Mouse (Mus musculus): ENCODE results near the gene Caskin2.

Gene Caskin2

GRCm38 (mm10) chr11:115807306-115807705 is 6.1 kb downstream of the Caskin2 start:
- DNase-seq (ENCODE audit: low spot score in 2 of 2): no peak

DNA sequence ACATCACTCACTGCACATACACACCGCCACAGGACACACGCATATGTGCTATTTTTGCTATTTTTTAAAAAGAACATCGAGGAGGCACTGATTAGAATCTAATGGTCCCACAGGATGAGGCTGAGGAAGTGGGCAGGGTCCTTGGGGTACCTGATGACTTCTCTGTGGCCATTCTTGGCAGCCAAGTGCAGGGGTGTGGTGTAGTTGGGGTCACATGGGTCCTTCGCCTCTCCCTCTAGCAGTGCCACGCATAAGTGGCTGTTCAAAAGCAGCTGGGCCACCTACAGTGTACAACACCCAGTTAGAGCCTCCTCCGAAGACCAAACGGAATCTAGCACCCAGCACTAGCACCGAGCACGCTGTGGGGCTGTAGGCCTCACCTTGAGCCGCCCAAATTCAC is 7.3 kb downstream of the Caskin2 start:
- no peak for DNase-seq (ENCODE audit: low spot score in 2 of 2)

DNA sequence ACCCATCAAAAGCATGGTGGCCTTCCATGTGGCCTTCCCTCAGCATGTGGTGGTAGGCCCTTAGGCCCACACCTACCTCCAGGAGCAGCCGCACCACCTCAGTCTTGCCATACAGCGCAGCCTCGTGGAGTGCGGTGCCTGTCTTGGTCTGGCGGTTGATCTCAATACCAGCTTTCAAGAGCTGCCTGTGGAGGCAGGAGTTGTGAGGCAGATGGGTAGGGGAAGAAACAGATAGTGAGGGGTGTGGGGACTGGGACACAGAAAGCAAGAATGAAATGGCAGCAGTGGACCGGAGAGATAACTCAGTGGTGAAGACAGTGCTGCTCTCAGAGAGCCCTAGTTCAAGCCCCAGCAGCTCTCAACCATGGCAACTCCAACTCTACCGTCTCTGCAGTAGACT is 8.4 kb downstream of the Caskin2 start:
- DNase-seq (ENCODE audit: low spot score in 2 of 2): no peak

DNA sequence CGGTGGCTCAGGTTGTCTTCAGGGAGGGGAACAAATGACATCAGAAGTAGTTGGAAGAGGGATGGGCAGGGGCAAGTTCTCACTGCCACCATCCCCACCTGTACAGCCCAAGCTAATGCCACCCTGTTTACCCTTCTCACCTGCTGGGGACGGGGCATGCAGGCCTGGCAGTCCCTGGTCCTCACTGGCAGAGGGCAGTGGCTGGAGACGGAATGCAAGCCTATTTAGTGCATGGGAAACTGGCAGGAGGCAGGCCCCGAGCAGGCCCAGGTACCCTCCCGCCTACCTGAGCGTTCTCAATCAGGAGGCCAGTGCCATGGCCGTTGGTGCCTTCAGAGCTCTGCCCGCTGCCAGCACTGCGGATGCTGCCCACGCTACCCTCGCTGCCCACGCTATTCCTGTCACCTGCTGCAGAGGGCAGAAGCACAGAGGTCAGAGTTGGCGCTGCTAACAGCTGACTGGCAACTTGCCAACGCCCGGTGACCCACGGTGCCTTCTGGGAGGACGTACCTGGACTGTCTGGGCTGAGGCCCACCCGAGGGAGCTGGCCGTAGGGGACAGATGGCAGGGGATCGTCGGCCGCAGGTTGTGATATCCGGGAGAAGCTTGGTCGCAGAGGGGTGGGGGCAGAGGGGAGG is 10.2 kb downstream of the Caskin2 start:
- no peak for DNase-seq (ENCODE audit: low spot score in 2 of 2)

- DNase-seq (ENCODE audit: low spot score in 2 of 2): no peak
Measured at GRCm38 (mm10) chr11:115800981-115801380, 12.5 kb downstream of the Caskin2 start.

- DNase-seq (ENCODE audit: low spot score in 2 of 2): no peak
Measured at GRCm38 (mm10) chr11:115797665-115798064, 15.8 kb downstream of the Caskin2 start.

DNA sequence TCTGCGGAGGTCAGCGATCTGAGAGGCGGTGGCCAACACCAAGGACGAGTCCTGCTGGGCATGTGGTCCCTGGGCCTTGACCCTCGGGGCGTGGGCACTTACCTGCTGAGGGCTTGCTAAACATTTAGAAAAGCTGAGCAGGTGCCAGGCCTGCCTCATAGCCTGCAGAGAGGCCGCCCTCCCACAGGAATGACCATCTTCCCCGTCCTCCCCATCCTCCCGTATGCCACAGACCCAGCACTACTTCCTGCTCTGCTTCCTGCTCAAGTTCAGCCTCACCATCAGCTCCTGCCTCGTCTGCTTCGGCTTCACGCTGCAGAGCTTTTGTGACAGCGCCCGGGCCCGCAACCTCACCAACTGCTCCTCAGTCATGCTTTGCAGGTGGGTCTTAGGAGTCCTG is 16.5 kb downstream of the Caskin2 start:
- no peak for DNase-seq (ENCODE audit: low spot score in 2 of 2)

- no peak for DNase-seq (ENCODE audit: low spot score in 2 of 2)
Measured at GRCm38 (mm10) chr11:115792353-115792752, 21.1 kb downstream of the Caskin2 start.

- no peak for DNase-seq (ENCODE audit: low spot score in 2 of 2)
Measured at GRCm38 (mm10) chr11:115791919-115792318, 21.5 kb downstream of the Caskin2 start.

- no peak for DNase-seq (ENCODE audit: low spot score in 2 of 2)
Measured at GRCm38 (mm10) chr11:115789787-115790186, 23.7 kb downstream of the Caskin2 start.

DNA sequence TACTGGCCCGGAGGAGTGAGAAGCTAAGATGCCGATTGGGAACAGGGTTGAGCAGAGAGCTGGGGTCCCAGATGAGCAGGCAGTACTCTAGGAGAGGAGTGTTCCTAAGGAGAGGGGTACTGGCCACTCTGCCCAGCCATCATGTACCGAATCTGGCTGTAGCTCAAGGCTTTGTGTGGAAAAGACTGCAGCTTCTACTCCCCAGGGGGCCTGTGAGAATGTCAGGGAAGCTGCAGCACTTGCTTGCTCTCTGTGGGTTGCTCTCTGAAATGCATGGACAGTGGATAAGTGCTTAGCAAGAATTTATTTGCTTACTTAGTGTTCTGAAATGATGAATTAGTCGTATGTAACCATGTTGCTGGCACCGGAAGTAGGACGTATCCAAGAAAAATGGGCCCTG is 27.0 kb downstream of the Caskin2 start:
- no peak for DNase-seq (ENCODE audit: low spot score in 2 of 2)

DNA sequence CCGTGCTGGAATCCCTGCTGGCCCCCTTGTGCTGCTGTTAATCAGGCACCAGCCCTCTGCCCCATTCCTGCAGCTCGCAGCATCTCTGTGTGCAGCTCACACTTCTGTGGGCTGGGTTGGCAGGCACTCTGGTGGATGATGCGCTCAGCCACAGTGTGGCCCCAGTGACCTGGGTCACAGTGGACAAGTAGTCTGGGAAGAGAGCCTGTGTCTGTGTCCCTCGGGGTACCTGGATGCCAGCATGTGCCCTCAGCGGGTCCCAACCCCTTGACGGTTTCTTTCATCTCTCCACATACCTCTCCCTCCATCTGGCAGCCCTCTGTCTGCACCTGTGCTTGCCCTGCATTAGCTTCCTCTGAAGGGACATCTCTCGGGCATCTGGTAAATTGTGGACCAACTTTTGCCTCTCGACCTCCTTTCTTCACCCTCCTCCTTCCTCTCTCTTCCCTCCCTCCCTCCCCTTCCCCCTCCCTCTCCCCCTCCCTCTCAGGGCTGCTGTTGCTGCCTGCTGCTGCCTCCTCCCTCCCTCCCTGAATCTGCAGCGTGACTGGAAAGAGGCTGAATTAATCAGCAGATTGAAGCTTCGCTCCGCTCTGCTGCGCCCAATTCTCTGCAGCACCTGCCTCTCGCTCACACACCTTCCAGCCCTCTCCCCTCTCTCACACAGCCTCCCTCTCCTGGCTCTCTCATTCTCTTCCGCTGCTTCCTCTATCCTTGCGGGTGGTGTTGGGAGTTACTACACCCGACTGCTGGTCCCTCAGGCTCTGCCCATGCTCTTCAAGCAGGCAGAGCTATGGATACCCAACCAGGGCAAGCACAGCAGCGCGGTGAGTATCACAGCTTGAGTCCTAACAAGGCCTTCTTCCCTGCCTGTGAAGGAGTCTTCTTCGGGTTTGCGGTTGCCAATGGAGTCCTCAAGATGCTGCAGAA is 33.0 kb downstream of the Caskin2 start:
- DNase-seq (ENCODE audit: low spot score in 2 of 2): no peak

GRCm38 (mm10) chr11:115779038-115779571 is 34.3 kb downstream of the Caskin2 start:
- peak; percentile 62 to 78 for DNase-seq (ENCODE audit: low spot score in 2 of 2)

GRCm38 (mm10) chr11:115777487-115778335 is 35.7 kb downstream of the Caskin2 start:
- peak; percentile 88 to 89 for DNase-seq (ENCODE audit: low spot score in 2 of 2)

GRCm38 (mm10) chr11:115776954-115777353 is 36.5 kb downstream of the Caskin2 start:
- DNase-seq (ENCODE audit: low spot score in 2 of 2): no peak

- DNase-seq (ENCODE audit: low spot score in 2 of 2): no peak
Measured at GRCm38 (mm10) chr11:115775821-115776665, 37.4 kb downstream of the Caskin2 start.

GRCm38 (mm10) chr11:115774653-115775052 is 38.8 kb downstream of the Caskin2 start:
- no peak for DNase-seq (ENCODE audit: low spot score in 2 of 2)

GRCm38 (mm10) chr11:115768896-115769295 is 44.5 kb downstream of the Caskin2 start:
- no peak for DNase-seq (ENCODE audit: low spot score in 2 of 2)

DNA sequence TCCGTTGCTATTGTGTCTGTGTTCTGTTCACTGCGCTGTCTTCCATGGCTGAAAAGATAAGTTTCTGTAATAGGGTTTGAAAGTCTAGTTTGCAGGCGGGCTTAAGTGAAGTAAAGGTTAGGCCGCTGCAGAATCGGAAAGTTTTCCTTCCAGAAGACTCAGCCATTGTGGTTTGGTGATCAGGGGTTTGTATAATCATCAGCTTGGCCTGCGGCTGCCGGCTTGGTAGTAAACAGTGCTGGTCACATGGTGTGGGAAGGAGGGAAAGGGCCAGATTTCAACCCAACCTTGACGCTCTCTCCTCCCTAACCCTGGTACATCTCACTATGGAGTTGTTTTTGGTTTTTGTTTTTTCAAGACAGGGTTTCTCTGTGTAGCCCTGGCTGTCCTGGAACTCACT is 46.5 kb downstream of the Caskin2 start:
- no peak for DNase-seq (ENCODE audit: low spot score in 2 of 2)

GRCm38 (mm10) chr11:115766356-115766943 is 47.0 kb downstream of the Caskin2 start:
- DNase-seq (ENCODE audit: low spot score in 2 of 2): peak in 1 of 2 experiments; percentile 19

Measured in urinary bladder, adult 18-20 months (tissue).